Mouse (Mus musculus) neural tube, embryonic 12.5 days (tissue): ENCODE measurements around the gene Med9. TPM values are rescaled to one million over a fixed set of nuclear protein-coding genes. Genes with fewer than 3 reads are reported as not detected.

Source experiments
- ATAC-seq: fragments of 200-750 bp; cut with Nextera tagmentation; 2 replicates; pipeline ENCODE4 v1.8.0; 2017; ENCODE audit warnings: low read depth, mild to moderate bottlenecking, moderate TSS enrichment, moderate library complexity; ENCODE audit not compliant: low FRiP score
- H3K27ac ChIP-seq: fragments of 300-500 bp; sonication (generic); 2 replicates; pipeline ENCODE4 v1.5.1; 2016
- H3K27me3 ChIP-seq: fragments of 300-500 bp; sonication (generic); replicated peaks from 2 replicates; pipeline ENCODE4 v1.6.1; 2016; ENCODE audit warnings: mild to moderate bottlenecking
- H3K36me3 ChIP-seq: fragments of 300-500 bp; sonication (generic); 2 replicates; pipeline ENCODE4 v1.6.1; 2016; ENCODE audit warnings: mild to moderate bottlenecking
- H3K4me1 ChIP-seq: fragments of 300-500 bp; sonication (generic); 2 replicates; pipeline ENCODE4 v1.6.1; 2016
- H3K4me2 ChIP-seq: fragments of 300-500 bp; sonication (generic); replicated peaks from 2 replicates; pipeline ENCODE4 v1.6.1; 2016; ENCODE audit warnings: mild to moderate bottlenecking
- H3K4me3 ChIP-seq: fragments of 300-500 bp; sonication (generic); 2 replicates; pipeline ENCODE4 v1.5.1; 2016
- H3K9ac ChIP-seq: fragments of 300-500 bp; sonication (generic); 2 replicates; pipeline ENCODE4 v1.6.1; 2016; ENCODE audit warnings: mild to moderate bottlenecking
- H3K9me3 ChIP-seq: fragments of 300-500 bp; sonication (generic); 2 replicates; pipeline ENCODE4 v1.6.1; 2016; ENCODE audit warnings: mild to moderate bottlenecking
- WGBS: fragments of 180-500 bp; shearing (Covaris S2); methylation state at CpG from one replicate; pipeline ENCODE4 v1.1.7; 2016; 5-methylcytosine and 5-hydroxymethylcytosine counted together
- polyA plus RNA-seq: library from polyadenylated mRNA; unstranded; fragments of >200 nt; fragmentation: Nextera tagmentation; extraction: Ambion mirVana; gene quantifications from 2 replicates; pipeline ENCODE4 v1.2.1, GENCODE M21; 2016

Gene Med9
- 39.9 and 40.7 TPM in 2 replicates for polyA plus RNA-seq

DNA sequence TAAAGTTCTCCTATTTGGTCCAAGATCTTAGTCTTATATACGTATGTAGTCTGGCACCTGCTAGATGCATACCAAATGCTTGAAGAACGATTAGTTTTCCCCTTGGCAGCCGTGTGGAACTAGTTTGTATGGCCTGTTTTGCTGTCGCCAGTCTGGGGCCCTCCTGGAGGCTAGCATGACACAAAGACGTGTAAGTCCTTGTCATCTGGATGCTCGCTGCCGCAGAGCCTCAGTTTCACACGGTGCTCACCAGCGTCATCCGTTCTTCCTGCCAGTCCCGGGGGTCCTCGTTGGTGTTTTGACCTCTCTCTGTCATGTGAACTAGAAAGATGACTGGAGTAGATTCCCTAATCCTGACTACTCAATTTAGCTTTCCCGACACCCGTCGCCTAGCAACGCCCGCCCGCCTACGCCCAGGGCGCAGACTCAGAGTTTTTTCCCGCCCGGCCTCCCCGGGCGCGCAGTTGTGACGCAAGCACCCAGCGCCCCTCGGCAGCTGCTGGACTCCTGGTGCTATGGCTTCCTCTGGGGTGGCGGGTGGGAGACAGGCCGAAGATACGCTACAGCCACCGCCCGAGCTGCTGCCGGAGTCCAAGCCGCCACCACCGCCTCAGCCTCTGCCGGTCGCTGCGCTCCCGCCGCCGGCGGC is at the start of gene Med9:
Gene Med9, plus strand, starts transcription at position 455 of the 649 bp plus-strand sequence.
- peak within 1 kb of the TSS; percentile 50; the same call in 1 of the 2 replicates for H3K27ac ChIP-seq
- ATAC-seq: peak; percentile 93
- under 1% methylated on average over 43 of the region's 43 CpGs for WGBS
- H3K36me3 ChIP-seq: no peaks in the 10 kb centered on the region
- H3K4me3 ChIP-seq: peak within 1 kb of the TSS; percentile 96
- peak within 1 kb of the TSS; percentile 95 for H3K9ac ChIP-seq
- peak within 1 kb of the TSS; percentile 84 for H3K4me2 ChIP-seq
- no peaks in the 10 kb centered on the region for H3K27me3 ChIP-seq
- peaks cover 10% of the 10 kb centered on the region for H3K4me1 ChIP-seq
- H3K9me3 ChIP-seq: no peaks in the 10 kb centered on the region

GRCm38 (mm10) chr11:59899711-59900685 is 48.0 kb upstream of the Med9 start:
- H3K36me3 ChIP-seq: no peaks in the 10 kb centered on the region
- no peak overlapping the region for H3K9ac ChIP-seq
- WGBS: 51% methylated on average over 13 of the region's 13 CpGs
- no peak overlapping the region for H3K4me2 ChIP-seq
- no peak overlapping the region for H3K4me3 ChIP-seq
- H3K9me3 ChIP-seq: no peaks in the 10 kb centered on the region
- H3K27ac ChIP-seq: no peak overlapping the region
- peak; percentile 17; the same call in 1 of the 2 replicates for ATAC-seq
- no peaks in the 10 kb centered on the region for H3K27me3 ChIP-seq
- H3K4me1 ChIP-seq: peaks cover 7% of the 10 kb centered on the region; the same call in 1 of the 2 replicates

GRCm38 (mm10) chr11:59900995-59901394 is 47.0 kb upstream of the Med9 start:
- no peaks in the 10 kb centered on the region for H3K27me3 ChIP-seq
- no peaks in the 10 kb centered on the region for H3K9me3 ChIP-seq
- 86% methylated on average over 1 of the region's 1 CpGs for WGBS
- ATAC-seq: no peak
- H3K27ac ChIP-seq: no peak overlapping the region
- H3K4me3 ChIP-seq: no peak overlapping the region
- H3K36me3 ChIP-seq: no peaks in the 10 kb centered on the region
- peaks cover 7% of the 10 kb centered on the region; the same call in 1 of the 2 replicates for H3K4me1 ChIP-seq
- H3K9ac ChIP-seq: no peak overlapping the region
- H3K4me2 ChIP-seq: no peak overlapping the region

DNA sequence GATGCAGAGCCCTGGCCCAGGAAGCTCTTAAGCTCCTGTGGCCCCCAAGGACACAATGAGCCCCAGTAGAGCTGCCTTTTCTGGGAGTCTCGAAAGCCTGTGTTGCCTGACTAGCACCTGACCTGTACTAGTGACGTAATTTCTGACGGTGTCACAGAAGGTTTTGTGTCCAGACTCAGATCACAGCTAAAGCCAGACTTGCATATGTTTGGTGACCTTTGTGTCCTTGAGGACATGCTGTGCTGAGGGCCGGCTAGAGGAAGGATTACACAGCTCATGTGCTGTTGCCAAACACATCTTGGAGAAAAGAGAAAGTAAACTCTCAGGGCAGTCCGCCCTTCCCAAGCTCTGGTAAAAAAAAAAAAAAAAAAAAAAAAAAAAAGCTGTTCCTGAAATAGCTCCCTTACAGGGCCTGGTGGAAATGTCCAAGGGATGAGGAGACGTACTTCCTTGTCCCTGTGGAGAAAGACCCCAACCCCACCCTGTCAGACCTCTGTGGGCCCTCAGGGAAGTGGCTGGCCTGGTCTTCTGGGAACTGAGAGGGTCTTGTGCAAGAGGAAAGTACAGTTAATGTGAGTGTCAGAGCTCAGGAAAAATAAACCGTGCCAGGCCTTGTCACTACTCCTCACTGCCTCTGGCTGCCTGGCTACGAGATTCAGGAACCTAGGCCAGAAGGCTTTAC is 45.8 kb upstream of the Med9 start:
- ATAC-seq: no peak
- WGBS: 65% methylated on average over 8 of the region's 8 CpGs
- Histone ChIP-seq H3K9ac (no peak overlapping the region), H3K27ac (no peak overlapping the region), H3K4me3 (no peak overlapping the region), H3K4me1 (peaks cover 7% of the 10 kb centered on the region; the same call in 1 of the 2 replicates), H3K36me3 (no peaks in the 10 kb centered on the region), H3K27me3 (no peaks in the 10 kb centered on the region), H3K9me3 (no peaks in the 10 kb centered on the region), H3K4me2 (no peak overlapping the region)

DNA sequence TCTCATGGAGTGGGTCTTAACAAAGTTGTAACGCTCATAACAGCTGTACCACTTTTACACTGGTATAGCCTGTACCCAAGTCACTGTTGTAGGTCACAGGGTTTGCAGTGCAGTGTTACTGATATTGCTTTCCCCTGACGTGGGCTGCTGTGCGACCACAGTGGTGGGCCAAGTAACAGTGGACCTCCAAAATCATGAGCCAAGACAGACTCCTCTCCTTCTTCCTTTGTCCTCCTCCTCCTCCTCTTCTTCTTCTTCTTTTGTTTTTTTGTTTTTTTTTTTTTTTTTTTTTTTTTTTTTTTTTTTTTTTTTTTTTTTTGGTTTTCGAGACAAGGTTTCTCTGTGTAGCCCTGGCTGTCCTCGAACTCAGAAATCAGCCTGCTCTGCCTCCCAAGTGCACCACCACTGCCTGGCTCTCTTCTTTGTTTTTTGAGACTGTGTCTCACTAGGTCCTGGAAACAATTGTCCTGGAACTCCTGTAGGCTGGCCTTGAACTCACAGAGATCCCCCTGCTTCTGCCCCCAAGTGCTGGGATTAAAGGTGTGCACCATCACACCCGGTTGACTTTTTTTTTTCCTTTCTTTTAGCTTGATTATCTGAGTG is 41.4 kb upstream of the Med9 start:
- no peak for ATAC-seq
- Histone ChIP-seq H3K4me1 (no peaks in the 10 kb centered on the region), H3K27ac (no peak overlapping the region), H3K4me3 (no peak overlapping the region), H3K9me3 (no peaks in the 10 kb centered on the region), H3K36me3 (no peaks in the 10 kb centered on the region), H3K27me3 (no peaks in the 10 kb centered on the region), H3K4me2 (no peak overlapping the region), H3K9ac (no peak overlapping the region)
- 91% methylated on average over 6 of the region's 6 CpGs for whole genome bisulfite sequencing

DNA sequence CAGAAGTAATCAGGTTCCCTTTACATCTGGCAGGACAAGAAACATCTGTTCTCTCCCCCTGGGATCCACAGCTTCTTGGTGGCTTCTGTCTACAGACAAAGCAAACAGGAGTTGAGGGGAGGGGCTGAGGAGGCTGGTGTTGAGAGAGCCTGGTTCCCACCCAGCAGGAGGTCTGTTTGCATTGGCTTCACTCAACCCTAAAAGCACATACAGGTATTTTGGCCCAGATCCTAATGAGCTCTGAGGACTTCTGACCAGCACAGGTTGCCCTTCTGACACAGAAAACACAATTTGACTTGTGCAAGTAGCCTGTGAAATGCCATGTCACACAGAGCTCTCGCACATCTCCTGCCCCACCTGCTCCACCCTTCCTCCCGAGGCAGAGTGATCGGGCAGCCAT is 39.6 kb upstream of the Med9 start:
- H3K27me3 ChIP-seq: no peaks in the 10 kb centered on the region
- WGBS: 57% methylated on average over 3 of the region's 3 CpGs
- H3K4me2 ChIP-seq: no peak overlapping the region
- no peak overlapping the region for H3K9ac ChIP-seq
- H3K9me3 ChIP-seq: no peaks in the 10 kb centered on the region
- no peak overlapping the region for H3K27ac ChIP-seq
- H3K36me3 ChIP-seq: no peaks in the 10 kb centered on the region
- no peak overlapping the region for H3K4me3 ChIP-seq
- ATAC-seq: no peak
- no peaks in the 10 kb centered on the region for H3K4me1 ChIP-seq

DNA sequence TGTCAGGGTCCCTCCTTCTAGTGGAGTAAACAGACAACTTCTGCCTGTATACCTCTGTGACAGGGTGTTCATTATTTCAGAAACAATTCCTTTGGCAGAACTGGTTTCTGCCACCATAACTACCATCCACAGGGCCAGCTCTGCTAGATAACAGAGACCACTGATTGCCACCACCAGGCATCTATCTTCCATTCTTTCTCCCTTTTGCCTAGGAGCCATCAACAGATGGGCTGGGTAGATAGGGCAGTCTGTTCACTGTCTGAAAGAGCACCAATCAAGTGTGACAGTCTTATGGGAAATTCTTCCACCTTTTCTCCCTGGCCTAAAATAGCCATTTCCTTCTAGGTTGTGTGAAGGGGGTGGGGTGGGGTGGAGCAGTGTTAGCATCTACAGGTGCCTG is 37.4 kb upstream of the Med9 start:
- H3K27ac ChIP-seq: no peak overlapping the region
- H3K27me3 ChIP-seq: no peaks in the 10 kb centered on the region
- no peak overlapping the region for H3K4me2 ChIP-seq
- no peaks in the 10 kb centered on the region for H3K9me3 ChIP-seq
- no peak overlapping the region for H3K9ac ChIP-seq
- H3K4me1 ChIP-seq: no peaks in the 10 kb centered on the region
- H3K4me3 ChIP-seq: no peak overlapping the region
- ATAC-seq: no peak
- H3K36me3 ChIP-seq: no peaks in the 10 kb centered on the region

DNA sequence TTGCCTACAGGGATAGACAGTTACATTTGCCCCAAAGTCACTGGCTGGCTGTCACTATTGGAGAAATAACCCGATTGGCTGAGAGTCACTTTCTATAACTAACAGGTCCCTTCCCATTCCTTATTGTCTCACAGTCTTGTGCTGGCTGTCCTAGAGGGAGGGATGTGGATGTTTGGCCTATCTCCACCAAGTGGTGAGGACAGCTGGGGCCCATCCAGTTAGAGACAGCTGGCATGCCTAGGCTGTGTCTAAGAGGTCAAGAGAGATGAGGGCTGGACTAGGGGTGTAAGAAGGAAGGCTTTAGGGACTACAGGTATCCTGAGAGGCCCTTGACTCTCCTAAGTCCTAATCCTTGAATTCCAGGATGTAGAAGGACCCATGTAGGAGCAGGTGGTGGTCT is 36.5 kb upstream of the Med9 start:
- no peaks in the 10 kb centered on the region for H3K4me1 ChIP-seq
- ATAC-seq: no peak

DNA sequence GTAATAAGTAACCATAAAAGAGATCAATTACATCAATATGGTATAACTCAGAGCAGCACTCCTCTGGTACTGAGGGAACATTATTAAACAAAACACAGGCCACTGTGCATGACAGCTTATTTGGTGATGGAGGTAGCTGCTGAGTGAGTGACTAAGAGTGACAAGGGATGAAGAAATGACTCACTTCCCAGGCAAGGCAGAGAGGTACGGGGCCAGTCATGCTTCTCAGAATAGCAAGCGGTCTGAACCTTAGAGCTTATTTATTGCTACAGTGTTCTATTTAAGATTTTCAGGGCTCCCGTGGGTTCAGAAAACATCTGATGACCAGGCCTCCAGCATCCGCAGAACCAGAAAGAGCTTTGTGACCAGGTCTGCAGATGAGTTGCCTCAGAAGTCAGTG is 34.3 kb upstream of the Med9 start:
- H3K9me3 ChIP-seq: no peaks in the 10 kb centered on the region
- no peaks in the 10 kb centered on the region for H3K4me1 ChIP-seq
- no peak overlapping the region for H3K4me3 ChIP-seq
- 85% methylated on average over 4 of the region's 4 CpGs for WGBS
- no peak overlapping the region for H3K9ac ChIP-seq
- ATAC-seq: no peak
- H3K27me3 ChIP-seq: no peaks in the 10 kb centered on the region
- H3K36me3 ChIP-seq: no peaks in the 10 kb centered on the region
- H3K27ac ChIP-seq: no peak overlapping the region
- no peak overlapping the region for H3K4me2 ChIP-seq

More for the DNA sequence above, 36.5 kb upstream of the Med9 start:
- no peaks in the 10 kb centered on the region for H3K36me3 ChIP-seq
- no peak overlapping the region for H3K4me2 ChIP-seq
- 80% methylated on average over 1 of the region's 1 CpGs for WGBS
- no peak overlapping the region for H3K27ac ChIP-seq
- no peak overlapping the region for H3K9ac ChIP-seq
- no peaks in the 10 kb centered on the region for H3K9me3 ChIP-seq
- H3K4me3 ChIP-seq: no peak overlapping the region
- H3K27me3 ChIP-seq: no peaks in the 10 kb centered on the region

DNA sequence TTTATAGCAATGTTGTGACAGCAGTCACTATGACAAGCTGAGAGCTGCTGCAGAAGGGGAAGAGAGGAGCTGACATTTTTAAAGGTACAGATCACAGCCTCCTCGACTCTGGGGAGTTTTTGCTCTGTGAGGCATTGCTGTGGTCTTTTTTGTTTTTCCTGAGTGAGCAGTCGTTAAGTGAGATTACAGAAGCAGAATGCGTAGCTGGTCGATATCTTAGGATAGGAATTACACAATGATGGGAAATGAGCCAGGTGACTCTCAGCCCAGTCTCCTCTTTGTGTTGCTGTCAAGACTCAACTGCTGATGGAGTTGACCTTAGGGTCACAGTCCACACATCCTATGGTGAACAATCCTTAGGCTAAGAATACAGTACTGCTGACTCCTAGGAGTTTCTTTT is 30.0 kb upstream of the Med9 start:
- H3K4me1 ChIP-seq: no peaks in the 10 kb centered on the region
- H3K36me3 ChIP-seq: no peaks in the 10 kb centered on the region
- H3K27me3 ChIP-seq: no peaks in the 10 kb centered on the region
- no peaks in the 10 kb centered on the region for H3K9me3 ChIP-seq
- H3K4me3 ChIP-seq: no peak overlapping the region
- H3K9ac ChIP-seq: no peak overlapping the region
- no peak overlapping the region for H3K27ac ChIP-seq
- H3K4me2 ChIP-seq: no peak overlapping the region
- 66% methylated on average over 4 of the region's 4 CpGs for WGBS
- no peak for ATAC-seq

DNA sequence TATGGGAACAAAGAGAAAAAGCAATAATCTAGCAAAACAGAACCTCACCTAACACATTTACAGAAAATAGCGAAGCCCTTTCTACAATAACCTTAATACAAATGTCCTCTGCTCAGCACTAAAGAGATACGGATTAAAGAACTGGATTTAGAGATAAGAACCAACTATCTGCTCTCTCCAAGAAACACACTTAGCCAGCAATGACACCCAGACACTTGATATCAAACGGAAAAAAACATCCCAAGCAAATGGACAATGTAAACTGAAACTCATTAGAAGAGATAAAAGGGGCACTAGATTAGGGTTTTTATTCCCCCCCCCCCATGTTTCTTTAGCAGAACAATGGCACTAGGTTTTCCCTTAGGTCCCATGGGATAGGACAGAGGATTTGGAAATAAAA is 28.6 kb upstream of the Med9 start:
- H3K27ac ChIP-seq: no peak overlapping the region

DNA sequence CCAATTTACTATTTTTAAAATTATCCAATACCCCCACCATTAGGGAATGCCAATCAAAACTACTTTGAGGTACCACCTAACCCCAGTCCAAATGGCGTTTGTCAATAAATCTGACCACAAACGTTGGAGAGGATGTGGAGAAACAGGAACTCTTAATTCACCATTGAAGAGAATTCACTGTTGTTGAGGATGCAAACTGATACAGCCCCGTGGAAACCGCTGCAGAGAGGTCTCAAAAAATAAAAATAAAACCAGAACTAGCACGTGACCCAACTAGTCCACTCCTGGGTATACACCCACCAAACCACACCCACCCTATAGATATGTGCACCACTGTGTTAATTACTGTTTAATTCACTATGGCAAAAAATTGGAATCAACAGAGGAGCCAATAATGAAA is 27.7 kb upstream of the Med9 start:
- ATAC-seq: no peak
- Histone ChIP-seq H3K9ac (no peak overlapping the region), H3K27me3 (no peaks in the 10 kb centered on the region), H3K4me3 (no peak overlapping the region), H3K9me3 (no peaks in the 10 kb centered on the region), H3K27ac (no peak overlapping the region), H3K4me2 (no peak overlapping the region), H3K36me3 (no peaks in the 10 kb centered on the region), H3K4me1 (no peaks in the 10 kb centered on the region)
- WGBS: 80% methylated on average over 5 of the region's 5 CpGs

More for the DNA sequence above, 28.6 kb upstream of the Med9 start:
- Histone ChIP-seq H3K36me3 (no peaks in the 10 kb centered on the region), H3K9ac (no peak overlapping the region), H3K4me2 (no peak overlapping the region), H3K9me3 (no peaks in the 10 kb centered on the region), H3K4me3 (no peak overlapping the region), H3K27me3 (no peaks in the 10 kb centered on the region), H3K4me1 (no peaks in the 10 kb centered on the region)
- no peak for ATAC-seq
- 81% methylated on average over 3 of the region's 3 CpGs for WGBS
